ENCODE assay signal across 25 mouse cellular contexts in genomic region chr16:74374540-74374939, GRCm38 (mm10). TPM values are rescaled to one million over a fixed set of nuclear protein-coding genes. Genes with fewer than 3 reads are reported as not detected.
A peak's percentile ranks its signal among the peaks of the same experiment; 100 is the strongest.
DNase-seq lines count a peak whose midpoint lies in the region; ATAC-seq lines count a peak whose summit lies in the region.
"Had no signal": no experiment of that assay in that cellular context is flagged by ENCODE, and none has a peak within 500 bp of the region (broad histone marks: within the 10 kb centered on the region; RNA-seq: fewer than 3 reads in every experiment).

No protein-coding gene starts in this region.

- no peak for ATAC-seq in forebrain, embryonic 14.5 days
- ATAC-seq in forebrain, embryonic 16.5 days = no peak
- 0 out of 2 replicates have a peak, but pooled peaks have one; percentile 24 for ATAC-seq in midbrain, embryonic 15.5 days (replicated peaks)
- ATAC-seq: CD4-positive, CD25-positive, alpha-beta regulatory T cell, adult 4 months had no signal

- no peak overlapping the region for H3K27ac ChIP-seq in forebrain, embryonic 14.5 days (ENCODE audit: low read depth, low read length)
- H3K27ac ChIP-seq in forebrain, embryonic 16.5 days (ENCODE audit: low read length) = no peak overlapping the region
- H3K27ac ChIP-seq in midbrain, embryonic 15.5 days = no peak overlapping the region
- no peak overlapping the region for H3K27ac ChIP-seq in midbrain, embryonic 10.5 days (replicated peaks)
- H3K27ac ChIP-seq: heart, embryonic 10.5 days; heart, embryonic 15.5 days; kidney, embryonic 15.5 days; liver, embryonic 14.5 days; neural tube, embryonic 12.5 days had no signal

- H3K9ac ChIP-seq in forebrain, embryonic 14.5 days (ENCODE audit: low read length) = no peak overlapping the region
- H3K9ac ChIP-seq in forebrain, embryonic 16.5 days (replicated peaks; ENCODE audit: low read depth, low read length) = no peak overlapping the region
- no peak overlapping the region for H3K9ac ChIP-seq in midbrain, embryonic 15.5 days
- H3K9ac ChIP-seq: heart, embryonic 15.5 days; hindbrain, embryonic 13.5 days; kidney, embryonic 15.5 days; liver, embryonic 14.5 days; lung, embryonic 14.5 days; neural tube, embryonic 12.5 days had no signal

- WGBS in forebrain, embryonic 14.5 days = 41% methylated on average over 5 of the region's 5 CpGs
- WGBS in forebrain, embryonic 16.5 days = 40% methylated on average over 5 of the region's 5 CpGs
- WGBS in midbrain, embryonic 15.5 days = 76% methylated on average over 5 of the region's 5 CpGs
- WGBS in midbrain, embryonic 10.5 days = 94% methylated on average over 5 of the region's 5 CpGs

- H3K36me3 ChIP-seq in forebrain, embryonic 14.5 days (ENCODE audit: control insufficient read depth, insufficient read depth, low read length) = no peaks in the 10 kb centered on the region
- H3K36me3 ChIP-seq in forebrain, embryonic 16.5 days (ENCODE audit: control insufficient read depth, insufficient read depth) = no peaks in the 10 kb centered on the region
- no peaks in the 10 kb centered on the region for H3K36me3 ChIP-seq in midbrain, embryonic 15.5 days (replicated peaks)
- no peaks in the 10 kb centered on the region for H3K36me3 ChIP-seq in midbrain, embryonic 10.5 days
- H3K36me3 ChIP-seq: heart, embryonic 10.5 days; heart, embryonic 15.5 days; hindbrain, embryonic 13.5 days; kidney, embryonic 15.5 days; neural tube, embryonic 12.5 days had no signal

- no peaks in the 10 kb centered on the region for H3K9me3 ChIP-seq in forebrain, embryonic 14.5 days (replicated peaks; ENCODE audit: control insufficient read depth, low read length)
- H3K9me3 ChIP-seq in forebrain, embryonic 16.5 days (ENCODE audit: control insufficient read depth, low read length) = no peaks in the 10 kb centered on the region
- H3K9me3 ChIP-seq in midbrain, embryonic 15.5 days = no peaks in the 10 kb centered on the region
- no peaks in the 10 kb centered on the region for H3K9me3 ChIP-seq in midbrain, embryonic 10.5 days (replicated peaks)
- H3K9me3 ChIP-seq: heart, embryonic 10.5 days; heart, embryonic 15.5 days; hindbrain, embryonic 13.5 days; kidney, embryonic 15.5 days; neural tube, embryonic 12.5 days had no signal

- H3K4me1 ChIP-seq in forebrain, embryonic 14.5 days (ENCODE audit: control insufficient read depth, insufficient read depth, low read length) = peaks cover 34% of the 10 kb centered on the region
- peaks cover 28% of the 10 kb centered on the region for H3K4me1 ChIP-seq in forebrain, embryonic 16.5 days (replicated peaks; ENCODE audit: control insufficient read depth, insufficient read depth, low read length)
- H3K4me1 ChIP-seq in midbrain, embryonic 15.5 days = peaks cover 22% of the 10 kb centered on the region; the same call in 1 of the 2 replicates
- peaks cover 6% of the 10 kb centered on the region; the same call in 1 of the 2 replicates for H3K4me1 ChIP-seq in midbrain, embryonic 10.5 days
- H3K4me1 ChIP-seq: heart, embryonic 10.5 days; kidney, embryonic 15.5 days had no signal

- H3K4me2 ChIP-seq in forebrain, embryonic 14.5 days (ENCODE audit: low read length) = no peak overlapping the region
- no peak overlapping the region for H3K4me2 ChIP-seq in forebrain, embryonic 16.5 days (ENCODE audit: low read length)
- H3K4me2 ChIP-seq in midbrain, embryonic 15.5 days = no peak overlapping the region
- H3K4me2 ChIP-seq: heart, embryonic 15.5 days; kidney, embryonic 15.5 days; lung, embryonic 14.5 days; midbrain, embryonic 11.5 days; neural tube, embryonic 12.5 days had no signal

- DNase-seq in cerebellum, postnatal 25 days = peak; percentile 9 to 14
- DNase-seq in cerebellum, adult 11 months = no peak
- DNase-seq in forebrain, embryonic 14.5 days (ENCODE audit: low spot score) = peak; percentile 46
- DNase-seq in midbrain, embryonic 10.5 days (ENCODE audit: low spot score) = no peak
- DNase-seq in spleen, postnatal 36 days (ENCODE audit: low spot score in 2 of 2) = no peak
- DNase-seq: adrenal gland, postnatal 36 days; cerebellum, adult 9-10 months; gastrocnemius, postnatal 10 days; heart, postnatal 36 days; kidney, adult 18-20 months; kidney, postnatal 25 days; liver; lung, embryonic 14.5 days; thymus, postnatal 4 days had no signal

- no peaks in the 10 kb centered on the region for H3K27me3 ChIP-seq in forebrain, embryonic 14.5 days (replicated peaks; ENCODE audit: control insufficient read depth, insufficient read depth, low read length)
- H3K27me3 ChIP-seq in forebrain, embryonic 16.5 days (replicated peaks; ENCODE audit: control insufficient read depth, insufficient read depth, low read length) = no peaks in the 10 kb centered on the region
- no peaks in the 10 kb centered on the region for H3K27me3 ChIP-seq in midbrain, embryonic 15.5 days (replicated peaks)
- no peaks in the 10 kb centered on the region for H3K27me3 ChIP-seq in midbrain, embryonic 10.5 days (ENCODE audit: low read depth, poor library complexity, severe bottlenecking)
- H3K27me3 ChIP-seq: heart, embryonic 15.5 days; hindbrain, embryonic 13.5 days; kidney, embryonic 15.5 days; neural tube, embryonic 12.5 days had no signal

- no peak overlapping the region for H3K4me3 ChIP-seq in forebrain, embryonic 14.5 days (ENCODE audit: low read depth, low read length)
- no peak overlapping the region for H3K4me3 ChIP-seq in forebrain, embryonic 16.5 days (replicated peaks; ENCODE audit: low read length)
- no peak overlapping the region for H3K4me3 ChIP-seq in midbrain, embryonic 15.5 days
- no peak overlapping the region for H3K4me3 ChIP-seq in midbrain, embryonic 10.5 days
- H3K4me3 ChIP-seq: heart, embryonic 10.5 days; heart, embryonic 15.5 days; hindbrain, embryonic 13.5 days; kidney, embryonic 15.5 days; myocyte; neural tube, embryonic 12.5 days had no signal

RNA-seq across cellular contexts. Expression of gene Robo2, which starts 37.1 kb away (rescaled TPM):
- 64.7 and 94.0 TPM in 2 replicates for polyA plus RNA-seq in forebrain, embryonic 14.5 days (2014; fragmentation: Nextera tagmentation; extraction: Ambion mirVana)
- polyA plus RNA-seq in forebrain, embryonic 16.5 days (2015; fragmentation: Nextera tagmentation; extraction: Ambion mirVana) = 123 and 132 TPM in 2 replicates
- 91.6 and 95.0 TPM in 2 replicates for polyA plus RNA-seq in midbrain, embryonic 15.5 days (2015; fragmentation: Nextera tagmentation; extraction: Ambion mirVana)
- 13.3 and 17.6 TPM in 2 replicates for polyA plus RNA-seq in midbrain, embryonic 10.5 days (2016; fragmentation: Nextera tagmentation; extraction: Ambion mirVana)
- polyA plus RNA-seq: CD4-positive, CD25-positive, alpha-beta regulatory T cell, adult 4 months had no signal

Comparison
In these comparisons a context has a peak if more than half of its experiments do, and no peak if none do; other contexts are left out.
1. DNase-seq: peak in cerebellum, postnatal 25 days (2 of 2) and forebrain, embryonic 14.5 days (single experiment); none in cerebellum, adult 11 months (single experiment), midbrain, embryonic 10.5 days (single experiment) and spleen, postnatal 36 days (0 of 2).